Mouse (Mus musculus): ENCODE data around the gene Ier5. TPM values are rescaled to one million over a fixed set of nuclear protein-coding genes. Genes with fewer than 3 reads are reported as not detected.

Ier5 gene
- polyA plus RNA-seq, 1 experiment from 2014 or later: 10.8 TPM

DNA sequence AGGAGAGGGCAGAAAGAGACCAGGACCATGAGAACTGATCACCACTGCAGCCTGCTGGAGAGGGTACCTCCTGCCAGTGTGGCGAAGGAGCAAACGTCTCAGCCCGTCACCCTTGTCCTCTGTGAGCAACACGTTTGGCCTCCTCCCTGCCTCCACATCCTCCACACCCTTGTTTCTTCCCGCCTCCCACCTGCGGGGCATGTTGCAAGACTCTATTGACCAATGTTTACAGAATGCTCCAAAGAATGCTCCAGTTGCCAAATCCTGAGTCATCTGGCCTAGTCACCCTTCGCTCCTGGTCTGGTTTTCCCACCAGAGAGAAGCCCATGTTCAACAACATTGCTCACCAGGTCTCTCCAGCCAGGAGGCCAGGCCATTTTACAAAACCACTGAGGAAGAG, 24.6 kb downstream of the Ier5 start:
- H3K9me3 ChIP-seq (replicated peaks): no peaks in the 10 kb centered on the region
- H3K4me1 ChIP-seq: peaks cover 47% of the 10 kb centered on the region
- 69% methylated on average over 7 of the region's 7 CpGs for WGBS
- H3K9ac ChIP-seq: no peak overlapping the region
- no peak overlapping the region for H3K4me3 ChIP-seq (replicated peaks)
- no peaks in the 10 kb centered on the region for H3K27me3 ChIP-seq
- no peak overlapping the region for H3K4me2 ChIP-seq (replicated peaks)
- no peaks in the 10 kb centered on the region for H3K36me3 ChIP-seq
- no peak for ATAC-seq (ENCODE audit: insufficient number of reproducible peaks, low FRiP score, low TSS enrichment, low read depth)
- peak overlapping the region; percentile 63 for H3K27ac ChIP-seq (replicated peaks)

GRCm38 (mm10) chr1:155073905-155074304, 25.5 kb downstream of the Ier5 start:
- WGBS: 77% methylated on average over 6 of the region's 6 CpGs
- H3K9me3 ChIP-seq (replicated peaks): no peaks in the 10 kb centered on the region
- H3K36me3 ChIP-seq: no peaks in the 10 kb centered on the region
- no peak overlapping the region for H3K9ac ChIP-seq
- H3K4me3 ChIP-seq (replicated peaks): no peak overlapping the region
- peak; percentile 39; the same call in 1 of the 2 replicates for ATAC-seq (ENCODE audit: insufficient number of reproducible peaks, low FRiP score, low TSS enrichment, low read depth)
- H3K27me3 ChIP-seq: no peaks in the 10 kb centered on the region
- no peak overlapping the region for H3K4me2 ChIP-seq (replicated peaks)
- H3K4me1 ChIP-seq: peaks cover 47% of the 10 kb centered on the region
- no peak overlapping the region for H3K27ac ChIP-seq (replicated peaks)

GRCm38 (mm10) chr1:155073133-155073532, 26.3 kb downstream of the Ier5 start:
- Histone ChIP-seq H3K4me2 (replicated peaks) (no peak overlapping the region), H3K27ac (replicated peaks) (peak overlapping the region; percentile 30; the same call in 1 of the 2 replicates), H3K9me3 (replicated peaks) (no peaks in the 10 kb centered on the region), H3K27me3 (no peaks in the 10 kb centered on the region), H3K4me1 (peaks cover 47% of the 10 kb centered on the region), H3K36me3 (no peaks in the 10 kb centered on the region), H3K9ac (no peak overlapping the region), H3K4me3 (replicated peaks) (no peak overlapping the region)
- no peak for ATAC-seq (ENCODE audit: insufficient number of reproducible peaks, low FRiP score, low TSS enrichment, low read depth)
- WGBS: 27% methylated on average over 7 of the region's 7 CpGs

DNA sequence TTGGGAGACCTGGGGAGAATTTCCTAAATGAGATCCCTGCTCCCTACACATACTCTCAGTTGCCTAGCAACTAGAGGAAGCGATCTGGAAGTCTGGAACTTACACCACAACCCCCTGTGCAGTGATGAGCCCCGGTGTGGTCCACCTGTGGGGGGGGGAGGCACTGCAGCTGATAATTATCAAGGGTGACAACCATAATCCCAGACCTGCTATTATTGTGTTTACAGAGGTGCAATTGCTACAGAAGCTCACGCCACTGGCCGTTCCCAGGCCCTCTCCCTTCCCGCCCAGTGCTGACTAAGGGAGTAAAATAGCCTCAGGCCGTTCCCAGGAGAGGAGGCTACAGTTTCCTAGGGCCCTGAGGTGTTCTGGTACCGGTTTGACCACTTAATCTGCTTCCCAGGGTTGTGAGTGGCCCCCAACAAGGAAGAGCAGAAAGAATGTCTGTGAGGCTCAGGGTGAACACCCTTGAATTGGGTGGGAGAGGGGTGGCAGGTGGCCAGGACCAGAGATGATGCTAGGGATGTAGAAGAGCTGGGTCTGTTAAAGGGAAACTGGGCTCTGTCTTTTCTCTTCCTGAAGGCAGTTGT, 28.1 kb downstream of the Ier5 start:
- WGBS: 35% methylated on average over 7 of the region's 7 CpGs
- Histone ChIP-seq H3K4me1 (peaks cover 47% of the 10 kb centered on the region), H3K36me3 (no peaks in the 10 kb centered on the region), H3K27me3 (no peaks in the 10 kb centered on the region), H3K9me3 (replicated peaks) (no peaks in the 10 kb centered on the region), H3K27ac (replicated peaks) (peak overlapping the region; percentile 48), H3K4me3 (replicated peaks) (no peak overlapping the region), H3K4me2 (replicated peaks) (no peak overlapping the region), H3K9ac (no peak overlapping the region)
- ATAC-seq (ENCODE audit: insufficient number of reproducible peaks, low FRiP score, low TSS enrichment, low read depth): peak; percentile 55; the same call in 1 of the 2 replicates

DNA sequence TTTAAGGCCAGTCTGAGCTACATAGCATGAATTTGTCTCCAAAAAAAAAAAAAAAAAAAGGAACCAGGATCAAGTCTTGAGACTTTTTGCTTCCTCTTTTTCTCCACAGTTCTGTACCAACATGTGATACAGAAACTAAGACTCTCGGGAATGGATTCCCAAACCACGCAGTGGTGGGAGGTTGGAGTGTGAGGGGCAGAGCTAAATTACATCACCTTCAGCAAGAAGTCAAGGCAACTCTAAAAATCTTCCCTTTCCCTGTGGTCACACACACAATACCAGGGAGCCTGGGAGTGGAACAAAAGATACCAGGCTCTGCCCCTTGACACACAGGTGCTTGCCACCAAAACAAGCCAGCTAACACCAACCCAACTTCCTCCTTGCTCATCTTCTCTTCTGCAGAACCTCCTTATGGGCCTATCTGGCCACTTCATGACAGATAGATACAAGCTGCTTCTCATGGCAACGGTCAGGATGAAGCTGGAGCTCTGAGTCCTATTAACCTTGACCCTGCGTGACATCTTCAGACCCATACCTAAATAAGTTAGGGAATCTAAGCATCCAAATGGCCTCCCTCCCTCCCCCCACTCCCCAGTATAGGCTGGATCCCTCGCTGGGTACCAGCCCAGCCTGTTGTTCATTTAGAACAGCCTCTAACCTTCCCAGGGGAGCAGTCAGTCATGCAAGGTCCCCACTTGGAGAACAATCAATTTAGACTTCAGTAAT, 28.7 kb downstream of the Ier5 start:
- Histone ChIP-seq H3K27me3 (no peaks in the 10 kb centered on the region), H3K9me3 (replicated peaks) (no peaks in the 10 kb centered on the region)

DNA sequence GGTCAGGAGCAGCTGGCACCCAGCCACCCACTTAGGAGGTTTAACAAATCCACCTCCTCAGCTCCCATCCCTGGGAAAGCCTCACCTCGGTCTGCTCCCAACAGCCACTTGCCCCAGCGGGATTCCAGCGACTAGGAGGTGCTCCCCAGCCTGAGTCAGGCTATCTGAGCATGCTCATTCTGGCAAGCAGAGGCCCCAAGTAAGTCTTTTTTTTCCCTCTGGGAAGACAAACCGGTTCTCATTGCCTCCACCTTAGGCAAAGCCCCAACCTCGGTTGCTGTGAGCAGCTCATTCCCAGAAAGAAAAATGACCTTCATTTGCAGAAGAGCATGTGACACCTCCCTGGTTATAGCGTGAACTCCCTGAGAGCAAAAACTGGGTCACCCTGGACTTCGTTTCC, 29.7 kb downstream of the Ier5 start:
- no peak; the same call in 1 of the 2 replicates for ATAC-seq (ENCODE audit: insufficient number of reproducible peaks, low FRiP score, low TSS enrichment, low read depth)
- no peaks in the 10 kb centered on the region for H3K9me3 ChIP-seq (replicated peaks)
- peaks cover 49% of the 10 kb centered on the region for H3K4me1 ChIP-seq
- 39% methylated on average over 7 of the region's 7 CpGs for WGBS
- no peaks in the 10 kb centered on the region for H3K36me3 ChIP-seq
- H3K4me2 ChIP-seq (replicated peaks): no peak overlapping the region
- H3K27me3 ChIP-seq: no peaks in the 10 kb centered on the region
- no peak overlapping the region for H3K9ac ChIP-seq
- peak overlapping the region; percentile 44; the same call in 1 of the 2 replicates for H3K27ac ChIP-seq (replicated peaks)
- no peak overlapping the region for H3K4me3 ChIP-seq (replicated peaks)

More for the DNA sequence above, 28.7 kb downstream of the Ier5 start:
- H3K27ac ChIP-seq (replicated peaks): peak overlapping the region; percentile 48; the same call in 1 of the 2 replicates
- no peak overlapping the region for H3K9ac ChIP-seq
- H3K4me1 ChIP-seq: peaks cover 53% of the 10 kb centered on the region
- no peaks in the 10 kb centered on the region for H3K36me3 ChIP-seq
- no peak overlapping the region for H3K4me3 ChIP-seq (replicated peaks)
- WGBS: 34% methylated on average over 5 of the region's 5 CpGs
- H3K4me2 ChIP-seq (replicated peaks): no peak overlapping the region
- ATAC-seq (ENCODE audit: insufficient number of reproducible peaks, low FRiP score, low TSS enrichment, low read depth): no peak

DNA sequence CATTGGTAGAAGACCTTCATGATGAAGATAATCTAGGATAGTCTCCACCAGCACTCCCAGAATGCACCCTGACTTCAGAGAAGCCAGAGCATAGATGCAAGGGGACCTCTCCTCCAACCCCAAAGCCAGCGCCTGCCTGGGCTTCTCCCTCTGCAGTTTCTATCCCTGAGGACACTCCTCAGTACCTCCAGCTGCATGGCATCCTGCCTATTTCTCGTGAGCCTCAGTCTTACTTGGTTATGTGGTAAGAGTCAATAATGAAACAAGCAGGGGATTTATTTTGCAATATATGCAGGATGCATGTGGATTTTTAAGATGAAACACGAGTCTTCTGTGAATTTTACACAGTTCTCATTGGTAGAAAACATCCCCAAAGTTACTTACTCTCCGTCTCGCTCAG, 33.2 kb downstream of the Ier5 start:
- Histone ChIP-seq H3K4me3 (replicated peaks) (no peak overlapping the region), H3K9ac (no peak overlapping the region), H3K27ac (replicated peaks) (0 out of 2 replicates have a peak overlapping the region, but pooled peaks have one; percentile 12), H3K9me3 (replicated peaks) (no peaks in the 10 kb centered on the region), H3K4me1 (peaks cover 17% of the 10 kb centered on the region), H3K27me3 (no peaks in the 10 kb centered on the region; the same call in 1 of the 2 replicates), H3K4me2 (replicated peaks) (no peak overlapping the region), H3K36me3 (no peaks in the 10 kb centered on the region)
- 42% methylated on average over 5 of the region's 5 CpGs for WGBS
- ATAC-seq (ENCODE audit: insufficient number of reproducible peaks, low FRiP score, low TSS enrichment, low read depth): no peak

- ATAC-seq (ENCODE audit: insufficient number of reproducible peaks, low FRiP score, low TSS enrichment, low read depth): no peak
- H3K27ac ChIP-seq (replicated peaks): no peak overlapping the region
- H3K4me3 ChIP-seq (replicated peaks): no peak overlapping the region
- no peak overlapping the region for H3K4me2 ChIP-seq (replicated peaks)
- 75% methylated on average over 11 of the region's 11 CpGs for WGBS
- H3K36me3 ChIP-seq: no peaks in the 10 kb centered on the region
- no peak overlapping the region for H3K9ac ChIP-seq
- H3K27me3 ChIP-seq: no peaks in the 10 kb centered on the region; the same call in 1 of the 2 replicates
- peaks cover 16% of the 10 kb centered on the region; the same call in 1 of the 2 replicates for H3K4me1 ChIP-seq
- H3K9me3 ChIP-seq (replicated peaks): no peaks in the 10 kb centered on the region
Measured at GRCm38 (mm10) chr1:155065068-155065701, 34.3 kb downstream of the Ier5 start.

- no peak overlapping the region for H3K4me2 ChIP-seq (replicated peaks)
- H3K36me3 ChIP-seq: no peaks in the 10 kb centered on the region
- H3K9ac ChIP-seq: no peak overlapping the region
- ATAC-seq (ENCODE audit: insufficient number of reproducible peaks, low FRiP score, low TSS enrichment, low read depth): no peak
- 66% methylated on average over 4 of the region's 4 CpGs for WGBS
- H3K27me3 ChIP-seq: no peaks in the 10 kb centered on the region; the same call in 1 of the 2 replicates
- no peaks in the 10 kb centered on the region for H3K9me3 ChIP-seq (replicated peaks)
- no peak overlapping the region for H3K4me3 ChIP-seq (replicated peaks)
- H3K4me1 ChIP-seq: peaks cover 20% of the 10 kb centered on the region
- no peak overlapping the region for H3K27ac ChIP-seq (replicated peaks)
Measured at GRCm38 (mm10) chr1:155064649-155065048, 34.8 kb downstream of the Ier5 start.

GRCm38 (mm10) chr1:155064111-155064510, 35.3 kb downstream of the Ier5 start:
- Histone ChIP-seq H3K9me3 (replicated peaks) (no peaks in the 10 kb centered on the region), H3K4me2 (replicated peaks) (no peak overlapping the region), H3K4me1 (peaks cover 25% of the 10 kb centered on the region), H3K27ac (replicated peaks) (no peak overlapping the region), H3K9ac (no peak overlapping the region), H3K4me3 (replicated peaks) (no peak overlapping the region), H3K36me3 (no peaks in the 10 kb centered on the region), H3K27me3 (no peaks in the 10 kb centered on the region; the same call in 1 of the 2 replicates)
- ATAC-seq (ENCODE audit: insufficient number of reproducible peaks, low FRiP score, low TSS enrichment, low read depth): no peak
- WGBS: 88% methylated on average over 5 of the region's 5 CpGs

DNA sequence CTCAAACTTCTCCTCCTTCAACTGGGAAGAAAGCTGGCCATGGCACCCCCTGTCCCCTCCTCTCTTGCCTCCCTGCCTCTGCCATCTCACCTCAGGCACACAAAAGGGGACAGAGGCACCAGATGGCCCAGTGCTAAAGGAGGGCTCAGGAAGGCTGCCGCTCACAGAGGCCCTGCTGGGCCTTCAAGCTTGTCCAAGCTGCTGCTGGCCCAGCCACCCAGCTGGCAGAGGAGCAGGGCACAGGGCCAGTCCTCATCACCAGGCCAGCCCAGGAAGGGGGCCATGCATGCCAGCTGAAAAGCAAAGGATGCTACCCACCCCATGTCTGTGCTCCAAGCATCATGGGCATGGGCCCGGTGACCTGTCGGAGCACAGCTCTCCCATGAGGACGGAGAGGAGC, 36.5 kb downstream of the Ier5 start:
- no peak overlapping the region for H3K9ac ChIP-seq
- 93% methylated on average over 4 of the region's 4 CpGs for WGBS
- H3K27ac ChIP-seq (replicated peaks): no peak overlapping the region
- no peak overlapping the region for H3K4me3 ChIP-seq (replicated peaks)
- peaks cover 28% of the 10 kb centered on the region for H3K4me1 ChIP-seq
- H3K36me3 ChIP-seq: no peaks in the 10 kb centered on the region
- ATAC-seq (ENCODE audit: insufficient number of reproducible peaks, low FRiP score, low TSS enrichment, low read depth): no peak
- H3K4me2 ChIP-seq (replicated peaks): no peak overlapping the region
- no peaks in the 10 kb centered on the region; the same call in 1 of the 2 replicates for H3K27me3 ChIP-seq
- no peaks in the 10 kb centered on the region for H3K9me3 ChIP-seq (replicated peaks)

Data from embryonic facial prominence, embryonic 15.5 days (tissue).